Mouse (Mus musculus) embryo, embryonic 11 days (tissue): ENCODE measurements around the gene Rps15.
"Not testable (repeated sequence)": the region's sequence is repeated elsewhere in the genome, so short reads cannot be mapped to it uniquely, and the experiment has no call there.

Experiments
- DNase-seq: peaks from one replicate; pipeline ENCODE4 v3.0.0-alpha.2; 2015

Gene Rps15

GRCm38 (mm10) chr10:80292251-80293146 is at the start of gene Rps15:
Gene Rps15 (plus strand): TSS chr10:80292453.
- peak; percentile 99 for DNase-seq

- no peak for DNase-seq
Observed at GRCm38 (mm10) chr10:80242607-80243006, 49.6 kb upstream of the Rps15 start.

GRCm38 (mm10) chr10:80244791-80245399 is 47.4 kb upstream of the Rps15 start:
- peak; percentile 61 for DNase-seq

- DNase-seq, result peak; percentile 90
Observed at GRCm38 (mm10) chr10:80245600-80245999, 46.7 kb upstream of the Rps15 start.

GRCm38 (mm10) chr10:80247849-80248248 is 44.4 kb upstream of the Rps15 start:
- peak; percentile 57 for DNase-seq

GRCm38 (mm10) chr10:80248437-80248836 is 43.8 kb upstream of the Rps15 start:
- not testable (repeated sequence) for DNase-seq

GRCm38 (mm10) chr10:80248971-80249640 is 43.1 kb upstream of the Rps15 start, which contains the start of gene Ndufs7:
Gene Ndufs7 (plus strand): TSS chr10:80249121.
- DNase-seq, result peak; percentile 93

GRCm38 (mm10) chr10:80250059-80250458 is 42.2 kb upstream of the Rps15 start:
- no peak for DNase-seq

GRCm38 (mm10) chr10:80250573-80250972 is 41.7 kb upstream of the Rps15 start:
- DNase-seq, result no peak

- no peak for DNase-seq
Observed at GRCm38 (mm10) chr10:80252011-80252410, 40.2 kb upstream of the Rps15 start.

GRCm38 (mm10) chr10:80252493-80253274 is 39.6 kb upstream of the Rps15 start:
- no peak for DNase-seq

GRCm38 (mm10) chr10:80253551-80253950 is 38.7 kb upstream of the Rps15 start:
- DNase-seq, result no peak

- DNase-seq, result no peak
Observed at GRCm38 (mm10) chr10:80254331-80255297, 37.6 kb upstream of the Rps15 start.

GRCm38 (mm10) chr10:80255881-80256535 is 36.2 kb upstream of the Rps15 start:
- DNase-seq, result no peak

GRCm38 (mm10) chr10:80257936-80258335 is 34.3 kb upstream of the Rps15 start:
- DNase-seq, result no peak

- no peak for DNase-seq
Observed at GRCm38 (mm10) chr10:80258752-80259462, 33.3 kb upstream of the Rps15 start.

GRCm38 (mm10) chr10:80259463-80259805 is 32.8 kb upstream of the Rps15 start:
- DNase-seq, result no peak

- peak; percentile 74 for DNase-seq
Observed at GRCm38 (mm10) chr10:80259861-80260641, 32.2 kb upstream of the Rps15 start.
